Mouse (Mus musculus): ENCODE measurements around the gene Gm21677.
"Not testable (repeated sequence)": the region's sequence is repeated elsewhere in the genome, so short reads cannot be mapped to it uniquely, and the experiment has no call there.

Gene Gm21677

GRCm38 (mm10) chrY:3306349-3306748, at the start of gene Gm21677:
Gene Gm21677, minus strand, starts transcription at chrY:3306449.
- DNase-seq = not testable (repeated sequence)

- DNase-seq = not testable (repeated sequence)
These were observed 39.0 kb upstream of the Gm21677 start, which contains the start of gene Gm21693 for GRCm38 (mm10) chrY:3345229-3345628. Gene Gm21693, minus strand, starts transcription at chrY:3345329.

GRCm38 (mm10) chrY:3340661-3341060, 34.4 kb upstream of the Gm21677 start:
- DNase-seq = peak; percentile 12
